Mouse (Mus musculus) MEL (cell line): Measurements from ENCODE around the gene Ylpm1. TPM values are rescaled to one million over a fixed set of nuclear protein-coding genes. Genes with fewer than 3 reads are reported as not detected.

Experiments used
- DNase-seq: peaks from one replicate; pipeline ENCODE4 v3.0.0; 2011; ENCODE audit warnings: low read depth, low spot score
- H3K27ac ChIP-seq: 2 replicates; pipeline ENCODE4 v1.5.1; 2012; ENCODE audit warnings: low read depth, mild to moderate bottlenecking, control low read depth, low read length, moderate library complexity; ENCODE audit not compliant: control insufficient read depth
- H3K27me3 ChIP-seq, 2 experiments: fragments of 150-350 bp in 1 of 2; sonication (generic) in 1 of 2; 2 replicates each; pipeline ENCODE4 v1.6.1; 2012; ENCODE audit warnings: low read length in 2 of 2, mild to moderate bottlenecking in 2 of 2, improper control_type of control experiment in 1 of 2, moderate library complexity in 1 of 2; ENCODE audit not compliant: insufficient read depth in 2 of 2, control insufficient read depth in 1 of 2
- H3K36me3 ChIP-seq, 2 experiments: 2 replicates each; pipeline ENCODE4 v1.6.1; 2012 to 2014; ENCODE audit warnings: low read length in 2 of 2, improper control_type of control experiment in 1 of 2, inconsistent platforms in 1 of 2, mild to moderate bottlenecking in 1 of 2; ENCODE audit not compliant: insufficient read depth in 2 of 2, control insufficient read depth in 1 of 2
- H3K4me1 ChIP-seq, 2 experiments: fragments of 150-350 bp in 1 of 2; sonication (generic) in 1 of 2; 2 replicates each; pipeline ENCODE4 v1.6.1; 2012; ENCODE audit warnings: low read length in 2 of 2, improper control_type of control experiment in 1 of 2, mild to moderate bottlenecking in 1 of 2; ENCODE audit not compliant: insufficient read depth in 2 of 2, control insufficient read depth in 1 of 2
- H3K4me3 ChIP-seq, 2 experiments: fragments of 150-350 bp in 1 of 2; sonication (generic) in 1 of 2; 2 replicates each; pipeline ENCODE4 v1.5.1; 2012; ENCODE audit warnings: low read depth in 2 of 2, low read length in 2 of 2, mild to moderate bottlenecking in 2 of 2, moderate library complexity in 2 of 2, control low read depth in 1 of 2, improper control_type of control experiment in 1 of 2; ENCODE audit not compliant: control insufficient read depth in 1 of 2, insufficient read depth in 1 of 2
- H3K79me2 ChIP-seq: 2 replicates; pipeline ENCODE4 v1.6.1; 2012; ENCODE audit warnings: mild to moderate bottlenecking, low read length, moderate library complexity; ENCODE audit not compliant: control insufficient read depth, poor library complexity, insufficient read depth
- H3K9ac ChIP-seq: 2 replicates; pipeline ENCODE4 v1.6.1; 2012; ENCODE audit warnings: low read depth, mild to moderate bottlenecking, control low read depth, low read length, moderate library complexity; ENCODE audit not compliant: control insufficient read depth, poor library complexity, severe bottlenecking
- H3K9me3 ChIP-seq: fragments of 150-350 bp; sonication (generic); replicated peaks from 2 replicates; pipeline ENCODE4 v1.6.1; 2012; ENCODE audit warnings: mild to moderate bottlenecking, low read length, improper control_type of control experiment, moderate library complexity; ENCODE audit not compliant: insufficient read depth
- CTCF ChIP-seq, 3 experiments: IDR thresholded peaks in 2 of 3; conservative IDR thresholded peaks in 1 of 3; 2 replicates each; pipeline ENCODE4 v1.5.1; 2011 to 2012; ENCODE audit warnings: low read length in 3 of 3, low read depth in 2 of 3, mild to moderate bottlenecking in 2 of 3, improper control_type of control experiment in 1 of 3, inconsistent platforms in 1 of 3, mixed read lengths in 1 of 3, moderate library complexity in 1 of 3; ENCODE audit not compliant: control insufficient read depth in 1 of 3, insufficient read depth in 1 of 3, poor library complexity in 1 of 3, severe bottlenecking in 1 of 3
- EP300 ChIP-seq, 2 experiments: IDR thresholded peaks; 2 replicates each; pipeline ENCODE4 v1.6.1; 2011; ENCODE audit warnings: improper control_type of control experiment in 2 of 2, low read length in 2 of 2, low read depth in 1 of 2, mild to moderate bottlenecking in 1 of 2
- ETS1 ChIP-seq: IDR thresholded peaks from 2 replicates; pipeline ENCODE4 v1.6.1; 2012; ENCODE audit warnings: low read depth, mild to moderate bottlenecking, inconsistent platforms, low read length, improper control_type of control experiment, moderate library complexity
- HCFC1 ChIP-seq: IDR thresholded peaks from 2 replicates; pipeline ENCODE4 v1.6.1; 2012; ENCODE audit warnings: low read depth, mild to moderate bottlenecking, inconsistent platforms, low read length, improper control_type of control experiment, moderate library complexity
- JUND ChIP-seq: IDR thresholded peaks from 2 replicates; pipeline ENCODE4 v1.6.1; 2011; ENCODE audit warnings: low read depth, mild to moderate bottlenecking, improper control_type of control experiment, low read length
- MAX ChIP-seq: IDR thresholded peaks from 2 replicates; pipeline ENCODE4 v1.6.1; 2011; ENCODE audit warnings: low read length, improper control_type of control experiment
- MAZ ChIP-seq: IDR thresholded peaks from 2 replicates; pipeline ENCODE4 v1.6.1; 2012; ENCODE audit warnings: low read depth, mild to moderate bottlenecking, inconsistent platforms, low read length, improper control_type of control experiment
- MEF2A ChIP-seq: IDR thresholded peaks from 2 replicates; pipeline ENCODE4 v1.6.1; 2014; ENCODE audit warnings: low read depth, mild to moderate bottlenecking, inconsistent platforms, low read length, improper control_type of control experiment; ENCODE audit not compliant: poor library complexity, insufficient replicate concordance, severe bottlenecking; ENCODE audit errors: extremely low read depth
- NELFE ChIP-seq: IDR thresholded peaks from 2 replicates; pipeline ENCODE4 v1.6.1; 2011; ENCODE audit warnings: low read depth, low read length, improper control_type of control experiment
- POLR2A ChIP-seq, 2 experiments: IDR thresholded peaks; 2 replicates each; pipeline ENCODE4 v1.6.1; 2011 to 2012; ENCODE audit warnings: low read length in 2 of 2, mild to moderate bottlenecking in 2 of 2, control low read depth in 1 of 2, improper control_type of control experiment in 1 of 2, low read depth in 1 of 2, moderate library complexity in 1 of 2; ENCODE audit not compliant: control insufficient read depth in 1 of 2, insufficient read depth in 1 of 2, poor library complexity in 1 of 2
- POLR2AphosphoS2 ChIP-seq: IDR thresholded peaks from 2 replicates; pipeline ENCODE4 v1.6.1; 2011; ENCODE audit warnings: low read length, improper control_type of control experiment
- RAD21 ChIP-seq: IDR thresholded peaks from 2 replicates; pipeline ENCODE4 v1.6.1; 2011; ENCODE audit warnings: mild to moderate bottlenecking, low read depth, low read length, improper control_type of control experiment
- RCOR1 ChIP-seq: IDR thresholded peaks from 2 replicates; pipeline ENCODE4 v1.6.1; 2012; ENCODE audit warnings: low read depth, mild to moderate bottlenecking, inconsistent platforms, low read length, improper control_type of control experiment
- SIN3A ChIP-seq: IDR thresholded peaks from 2 replicates; pipeline ENCODE4 v1.6.1; 2012; ENCODE audit warnings: low read length, improper control_type of control experiment, inconsistent platforms
- SMC3 ChIP-seq: IDR thresholded peaks from 2 replicates; pipeline ENCODE4 v1.6.1; 2011; ENCODE audit warnings: low read depth, low read length, improper control_type of control experiment
- TAL1 ChIP-seq: IDR thresholded peaks from 2 replicates; pipeline ENCODE4 v1.6.1; 2012; ENCODE audit warnings: mild to moderate bottlenecking, inconsistent platforms, low read length, moderate library complexity, mixed read lengths
- TCF12 ChIP-seq: IDR thresholded peaks from 2 replicates; pipeline ENCODE4 v1.6.1; 2014; ENCODE audit warnings: low read depth, mild to moderate bottlenecking, inconsistent platforms, low read length, improper control_type of control experiment, moderate library complexity
- USF1 ChIP-seq: IDR thresholded peaks from 2 replicates; pipeline ENCODE4 v1.6.1; 2014; ENCODE audit warnings: low read depth, mild to moderate bottlenecking, inconsistent platforms, low read length, improper control_type of control experiment, moderate library complexity
- USF2 ChIP-seq, 2 experiments: IDR thresholded peaks; 2 replicates each; pipeline ENCODE4 v1.6.1; 2011 to 2012; ENCODE audit warnings: improper control_type of control experiment in 2 of 2, low read length in 2 of 2, borderline replicate concordance in 1 of 2, inconsistent platforms in 1 of 2, low read depth in 1 of 2, mild to moderate bottlenecking in 1 of 2; ENCODE audit not compliant: insufficient read depth in 1 of 2
- ZC3H11A ChIP-seq: IDR thresholded peaks from 2 replicates; pipeline ENCODE4 v1.6.1; 2012; ENCODE audit warnings: low read depth, mild to moderate bottlenecking, inconsistent platforms, low read length, improper control_type of control experiment
- ZMIZ1 ChIP-seq: IDR thresholded peaks from 2 replicates; pipeline ENCODE4 v1.6.1; 2012; ENCODE audit warnings: low read depth, mild to moderate bottlenecking, inconsistent platforms, low read length, improper control_type of control experiment, moderate library complexity
- ZNF384 ChIP-seq: IDR thresholded peaks from 2 replicates; pipeline ENCODE4 v1.6.1; 2012; ENCODE audit warnings: low read depth, mild to moderate bottlenecking, inconsistent platforms, low read length, improper control_type of control experiment
- polyA plus RNA-seq, 2 experiments: library from polyadenylated mRNA; stranded (reverse) in 1 of 2; unstranded in 1 of 2; fragments of >175 nt in 1 of 2; fragments of >200 nt in 1 of 2; gene quantifications; 2 replicates each; pipeline versions ENCODE4 v1.2.1 to v1.2.4; 2012; ENCODE audit warnings: low replicate concordance in 2 of 2, low read depth in 1 of 2; ENCODE audit not compliant: insufficient read length in 2 of 2, insufficient read depth in 1 of 2, missing spikeins in 1 of 2
- total RNA-seq: library from RNA; depleted of rRNA; stranded (reverse); fragments of 300-350 nt; gene quantifications from 2 replicates; pipeline ENCODE4 v1.2.3, GENCODE M21; 2012

Ylpm1 gene
- total and polyA plus RNA-seq, 3 experiments: 16.9 to 41.8 (median 29.9) TPM

DNA sequence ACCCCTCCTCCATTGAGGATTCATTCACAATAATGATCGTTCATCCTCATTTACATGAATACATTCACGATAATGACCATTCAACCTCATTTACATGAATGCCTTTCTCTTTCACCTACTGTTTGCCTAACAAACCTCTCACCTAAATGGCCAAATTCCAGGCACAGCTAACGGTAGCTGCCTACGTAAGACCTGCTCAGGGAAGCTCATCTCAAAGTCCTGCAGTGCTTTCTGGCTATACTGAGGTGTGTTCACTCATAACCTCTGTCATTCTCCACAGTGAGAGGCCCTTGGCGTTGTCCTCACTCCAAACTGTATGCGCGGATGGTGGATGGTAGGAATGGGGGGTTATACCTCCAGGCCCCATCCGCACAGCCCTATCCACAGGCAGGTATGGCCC lies 108.7 kb downstream of the Ylpm1 start:
- TF ChIP-seq MAX: no peak
- TF ChIP-seq NELFE: no peak
- no peak for TF ChIP-seq USF1
- TF ChIP-seq TAL1: no peak
- TF ChIP-seq EP300 (IDR thresholded peaks at IDR 0.05; ENCODE audit: low read depth in 1 of 2, low read length in 2 of 2): no peak
- TF ChIP-seq POLR2A (IDR thresholded peaks at IDR 0.05; ENCODE audit: control insufficient read depth in 1 of 2, insufficient read depth in 1 of 2, low read depth in 1 of 2, low read length in 2 of 2, poor library complexity in 1 of 2): no peak
- TF ChIP-seq CTCF (IDR thresholded peaks at IDR 0.05 in 2 of 3, conservative IDR thresholded peaks at IDR 0.05 in 1 of 3; ENCODE audit: control insufficient read depth in 1 of 3, insufficient read depth in 1 of 3, low read depth in 2 of 3, low read length in 3 of 3, poor library complexity in 1 of 3, severe bottlenecking in 1 of 3): no peak
- TF ChIP-seq TCF12: no peak
- no peak for TF ChIP-seq MEF2A
- no peak for TF ChIP-seq ETS1
- no peak for TF ChIP-seq USF2 (IDR thresholded peaks at IDR 0.05; ENCODE audit: borderline replicate concordance in 1 of 2, insufficient read depth in 1 of 2, low read depth in 1 of 2, low read length in 2 of 2)
- no peak for TF ChIP-seq MAZ
- no peak for TF ChIP-seq POLR2AphosphoS2
- Histone ChIP-seq H3K27ac (no peak overlapping the region), H3K36me3 (peaks cover 0 to 5% of the 10 kb centered on the region in 2 experiments; a peak in 1 of 4 replicates), H3K79me2 (no peaks in the 10 kb centered on the region), H3K9me3 (no peaks in the 10 kb centered on the region), H3K4me1 (peaks cover 2 to 6% of the 10 kb centered on the region in 2 experiments), H3K9ac (no peak overlapping the region), H3K27me3 (no peaks in the 10 kb centered on the region), H3K4me3 (no peak overlapping the region)
- DNase-seq: no peak

DNA sequence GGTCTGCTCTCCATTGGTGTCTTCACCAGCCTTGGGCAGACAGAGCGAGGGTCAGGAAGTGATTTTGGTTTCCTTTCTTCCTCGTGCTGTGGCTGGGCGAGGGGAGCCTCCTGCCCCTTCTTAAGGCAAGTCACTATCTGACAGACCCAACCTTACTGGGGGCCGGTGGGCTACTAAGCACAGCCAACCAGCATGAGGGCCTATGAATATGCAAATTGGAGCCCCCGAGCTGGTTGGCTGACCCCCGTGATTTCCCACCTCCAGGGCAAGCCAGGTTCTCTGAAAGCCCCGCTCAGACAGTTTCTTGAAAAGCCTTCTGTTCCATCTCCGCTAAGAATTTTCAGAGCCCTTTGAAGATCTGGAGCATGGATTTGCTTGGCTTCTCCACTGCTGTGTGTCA lies 110.2 kb downstream of the Ylpm1 start:
- Histone ChIP-seq H3K4me1 (peaks cover 2 to 9% of the 10 kb centered on the region in 2 experiments), H3K36me3 (peaks cover 0 to 6% of the 10 kb centered on the region in 2 experiments; a peak in 1 of 4 replicates), H3K27ac (no peak overlapping the region), H3K9ac (no peak overlapping the region), H3K9me3 (no peaks in the 10 kb centered on the region), H3K27me3 (no peaks in the 10 kb centered on the region), H3K79me2 (peaks cover 13% of the 10 kb centered on the region), H3K4me3 (no peak overlapping the region)
- DNase-seq: no peak
- TF ChIP-seq SIN3A: no peak
- TF ChIP-seq ZMIZ1: no peak
- TF ChIP-seq ZC3H11A: no peak
- no peak for TF ChIP-seq ZNF384
- no peak for TF ChIP-seq MAZ
- no peak for TF ChIP-seq RCOR1
- no peak for TF ChIP-seq POLR2AphosphoS2
- no peak for TF ChIP-seq ETS1
- TF ChIP-seq JUND: no peak
- no peak for TF ChIP-seq SMC3
- no peak for TF ChIP-seq RAD21
- TF ChIP-seq MAX: no peak
- TF ChIP-seq HCFC1: no peak
- TF ChIP-seq POLR2A (IDR thresholded peaks at IDR 0.05; ENCODE audit: control insufficient read depth in 1 of 2, insufficient read depth in 1 of 2, low read depth in 1 of 2, low read length in 2 of 2, poor library complexity in 1 of 2): no peak
- TF ChIP-seq TCF12: no peak
